Comparison of ENCODE assay signal across 11 mouse cellular contexts in the genomic region with DNA sequence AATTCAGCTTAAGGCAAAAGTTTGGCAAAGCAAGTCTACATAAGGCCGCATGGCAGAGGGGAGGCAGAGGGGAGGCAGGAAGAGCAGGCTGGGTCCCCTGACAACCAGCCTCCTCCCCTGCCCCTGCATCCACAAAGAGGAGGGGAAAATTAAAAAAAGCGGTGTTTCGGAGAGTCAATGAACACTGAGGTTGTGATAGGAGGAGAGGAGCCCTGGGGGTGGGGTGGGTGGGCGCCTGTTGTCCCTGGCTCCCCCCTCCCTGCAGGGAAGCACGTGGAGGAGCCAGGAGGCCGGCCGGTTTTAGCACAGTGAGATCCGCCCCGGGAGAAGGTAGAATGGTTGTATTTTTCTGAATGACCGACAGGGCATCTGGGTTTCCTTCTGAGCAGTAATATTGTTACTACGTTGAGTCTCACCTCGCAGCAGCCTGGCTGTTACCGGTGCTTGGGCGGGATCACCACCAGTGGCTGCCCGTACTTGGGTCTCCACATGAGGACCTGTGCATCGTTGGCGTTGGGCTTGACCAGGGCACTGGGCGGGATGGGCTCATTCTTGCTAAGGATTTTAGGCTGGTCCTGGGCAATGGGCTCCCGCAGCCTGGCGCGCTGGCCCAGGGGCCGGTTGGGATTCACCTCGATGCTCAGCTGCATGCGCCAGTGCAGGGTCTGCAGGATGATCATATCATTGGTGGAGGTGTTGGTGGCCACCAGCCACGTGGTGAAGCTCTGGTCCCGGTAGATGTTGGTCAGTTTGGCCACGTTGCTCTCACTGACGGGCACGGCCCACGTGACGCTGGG. TPM values are rescaled to one million over a fixed set of nuclear protein-coding genes. Genes with fewer than 3 reads are reported as not detected.
DNase-seq lines count a peak whose midpoint lies in the region; ATAC-seq lines count a peak whose summit lies in the region.
"Had no signal": no experiment of that assay in that cellular context is flagged by ENCODE, and none has a peak within 500 bp of the region (broad histone marks: within the 10 kb centered on the region; RNA-seq: fewer than 3 reads in every experiment).

No protein-coding gene starts in this region.

- peak overlapping the region; percentile 54; the same call in 1 of the 2 replicates for H3K27ac ChIP-seq in heart, embryonic 11.5 days (ENCODE audit: low read depth, low read length)
- no peak overlapping the region for H3K27ac ChIP-seq in liver, embryonic 11.5 days (ENCODE audit: low read depth, low read length)
- no peak overlapping the region for H3K27ac ChIP-seq in limb, embryonic 11.5 days (replicated peaks; ENCODE audit: low read depth, low read length)
- H3K27ac ChIP-seq in midbrain, embryonic 14.5 days (replicated peaks; ENCODE audit: low read depth, low read length) = no peak overlapping the region
- H3K27ac ChIP-seq: intestine, embryonic 15.5 days; liver, embryonic 13.5 days had no signal

- H3K4me2 ChIP-seq in heart, embryonic 11.5 days = peak overlapping the region; percentile 6; the same call in 1 of the 2 replicates
- H3K4me2 ChIP-seq in liver, embryonic 11.5 days = no peak overlapping the region; the same call in 1 of the 2 replicates
- H3K4me2 ChIP-seq in limb, embryonic 11.5 days (ENCODE audit: low read depth, severe bottlenecking) = 0 out of 2 replicates have a peak overlapping the region, but pooled peaks have one; percentile 4
- H3K4me2 ChIP-seq in midbrain, embryonic 14.5 days (ENCODE audit: low read length) = no peak overlapping the region
- H3K4me2 ChIP-seq: intestine, embryonic 15.5 days; liver, embryonic 13.5 days had no signal

- H3K4me3 ChIP-seq in heart, embryonic 11.5 days (ENCODE audit: low read depth, low read length) = no peak overlapping the region
- no peak overlapping the region for H3K4me3 ChIP-seq in liver, embryonic 11.5 days (ENCODE audit: low read depth, low read length)
- no peak overlapping the region for H3K4me3 ChIP-seq in limb, embryonic 11.5 days (ENCODE audit: low read depth, low read length)
- no peak overlapping the region for H3K4me3 ChIP-seq in midbrain, embryonic 14.5 days (replicated peaks; ENCODE audit: low read depth, low read length)
- H3K4me3 ChIP-seq: intestine, embryonic 15.5 days; liver, embryonic 13.5 days had no signal

- no peak for DNase-seq in heart, adult 9 months (ENCODE audit: low spot score in 2 of 2)
- DNase-seq in liver, embryonic 11.5 days (ENCODE audit: low spot score) = no peak
- no peak for DNase-seq in liver
- DNase-seq in T-cell, adult 2 months (ENCODE audit: low spot score) = peak; percentile 68
- peak; percentile 39 for DNase-seq in limb, embryonic 11.5 days (ENCODE audit: low spot score)
- DNase-seq in right cerebral cortex, postnatal 4 days = no peak
- DNase-seq in midbrain, embryonic 14.5 days = no peak
- DNase-seq: cerebellum, postnatal 10 days; liver, embryonic 13.5 days had no signal

- no peaks in the 10 kb centered on the region for H3K9me3 ChIP-seq in heart, embryonic 11.5 days (replicated peaks; ENCODE audit: control insufficient read depth, low read length)
- H3K9me3 ChIP-seq in liver, embryonic 11.5 days (ENCODE audit: control insufficient read depth, low read length) = no peaks in the 10 kb centered on the region
- no peaks in the 10 kb centered on the region for H3K9me3 ChIP-seq in limb, embryonic 11.5 days (ENCODE audit: control insufficient read depth, low read length)
- no peaks in the 10 kb centered on the region for H3K9me3 ChIP-seq in midbrain, embryonic 14.5 days (ENCODE audit: control insufficient read depth, low read length)
- H3K9me3 ChIP-seq: intestine, embryonic 15.5 days; liver, embryonic 13.5 days had no signal

- WGBS in heart, embryonic 11.5 days (ENCODE audit: insufficient replicate concordance) = 56% methylated on average over 31 of the region's 31 CpGs
- 69% methylated on average over 31 of the region's 31 CpGs for WGBS in liver, embryonic 11.5 days
- 55% methylated on average over 31 of the region's 31 CpGs for WGBS in limb, embryonic 11.5 days
- WGBS in midbrain, embryonic 14.5 days = 57% methylated on average over 31 of the region's 31 CpGs

- no peaks in the 10 kb centered on the region for H3K27me3 ChIP-seq in heart, embryonic 11.5 days (ENCODE audit: control insufficient read depth, insufficient read depth, low read length)
- no peaks in the 10 kb centered on the region for H3K27me3 ChIP-seq in liver, embryonic 11.5 days (replicated peaks; ENCODE audit: control insufficient read depth, insufficient read depth, low read length)
- no peaks in the 10 kb centered on the region for H3K27me3 ChIP-seq in limb, embryonic 11.5 days (ENCODE audit: control insufficient read depth, insufficient read depth, low read length)
- no peaks in the 10 kb centered on the region for H3K27me3 ChIP-seq in midbrain, embryonic 14.5 days (ENCODE audit: control insufficient read depth, insufficient read depth, low read length)
- H3K27me3 ChIP-seq: intestine, embryonic 15.5 days; liver, embryonic 13.5 days had no signal

- peaks cover 46% of the 10 kb centered on the region for H3K4me1 ChIP-seq in heart, embryonic 11.5 days (ENCODE audit: control insufficient read depth, insufficient read depth, low read length)
- H3K4me1 ChIP-seq in liver, embryonic 11.5 days (replicated peaks; ENCODE audit: control insufficient read depth, insufficient read depth, low read length) = peaks cover 15% of the 10 kb centered on the region
- H3K4me1 ChIP-seq in limb, embryonic 11.5 days (ENCODE audit: control insufficient read depth, insufficient read depth, low read length) = 0 out of 2 replicates have a peak, but pooled peaks cover 4% of the 10 kb centered on the region
- H3K4me1 ChIP-seq in midbrain, embryonic 14.5 days (ENCODE audit: control insufficient read depth, insufficient read depth, low read length) = no peaks in the 10 kb centered on the region
- H3K4me1 ChIP-seq: intestine, embryonic 15.5 days had no signal

- H3K9ac ChIP-seq in heart, embryonic 11.5 days (ENCODE audit: low read depth, low read length) = no peak overlapping the region; the same call in 1 of the 2 replicates
- 0 out of 2 replicates have a peak overlapping the region, but pooled peaks have one; percentile 12 for H3K9ac ChIP-seq in liver, embryonic 11.5 days (ENCODE audit: low read depth, low read length)
- no peak overlapping the region for H3K9ac ChIP-seq in limb, embryonic 11.5 days (ENCODE audit: low read length)
- no peak overlapping the region for H3K9ac ChIP-seq in midbrain, embryonic 14.5 days (replicated peaks; ENCODE audit: low read length)
- H3K9ac ChIP-seq: intestine, embryonic 15.5 days; liver, embryonic 13.5 days had no signal

- peaks cover 12% of the 10 kb centered on the region for H3K36me3 ChIP-seq in heart, embryonic 11.5 days (ENCODE audit: control insufficient read depth, insufficient read depth, low read length)
- H3K36me3 ChIP-seq in liver, embryonic 11.5 days (ENCODE audit: control insufficient read depth, insufficient read depth, low read length) = peaks cover 19% of the 10 kb centered on the region; the same call in 1 of the 2 replicates
- no peaks in the 10 kb centered on the region for H3K36me3 ChIP-seq in limb, embryonic 11.5 days (ENCODE audit: control insufficient read depth, insufficient read depth, low read length)
- no peaks in the 10 kb centered on the region for H3K36me3 ChIP-seq in midbrain, embryonic 14.5 days (ENCODE audit: control insufficient read depth, insufficient read depth, low read length)
- H3K36me3 ChIP-seq: intestine, embryonic 15.5 days had no signal

- ATAC-seq in heart, embryonic 11.5 days (replicated peaks; ENCODE audit: insufficient number of reproducible peaks, low FRiP score, low TSS enrichment) = no peak
- ATAC-seq in liver, embryonic 11.5 days (replicated peaks; ENCODE audit: low FRiP score) = no peak
- ATAC-seq in limb, embryonic 11.5 days (ENCODE audit: insufficient number of reproducible peaks, low FRiP score, low TSS enrichment, low read depth) = no peak
- no peak for ATAC-seq in midbrain, embryonic 14.5 days (ENCODE audit: low FRiP score, low TSS enrichment)
- ATAC-seq: intestine, embryonic 15.5 days had no signal

RNA-seq across cellular contexts. Expression of gene Fam78a, which starts 15.6 kb away (rescaled TPM):
- polyA plus RNA-seq in heart, embryonic 11.5 days (2014; fragmentation: Nextera tagmentation; extraction: Ambion mirVana) = 43.1 and 43.7 TPM in 2 replicates
- 19.2 and 19.8 TPM in 2 replicates for polyA plus RNA-seq in liver, embryonic 11.5 days (2014; fragmentation: Nextera tagmentation; extraction: Ambion mirVana)
- polyA plus RNA-seq in limb, embryonic 11.5 days (2014; fragmentation: Nextera tagmentation; extraction: Ambion mirVana) = 1.9 and 2.1 TPM in 2 replicates
- polyA plus RNA-seq in midbrain, embryonic 14.5 days (2014; fragmentation: Nextera tagmentation; extraction: Ambion mirVana) = 0.50 and 0.59 TPM in 2 replicates

RNA-seq across cellular contexts. Expression of gene Plpp7, which starts 26.3 kb away (rescaled TPM):
- polyA plus RNA-seq in heart, embryonic 11.5 days (2014; fragmentation: Nextera tagmentation; extraction: Ambion mirVana) = 10.0 and 11.7 TPM in 2 replicates
- polyA plus RNA-seq in liver, embryonic 11.5 days (2014; fragmentation: Nextera tagmentation; extraction: Ambion mirVana) = 5.3 TPM in 2 replicates
- 2.7 and 3.8 TPM in 2 replicates for polyA plus RNA-seq in limb, embryonic 11.5 days (2014; fragmentation: Nextera tagmentation; extraction: Ambion mirVana)
- polyA plus RNA-seq in midbrain, embryonic 14.5 days (2014; fragmentation: Nextera tagmentation; extraction: Ambion mirVana) = 21.6 and 24.4 TPM in 2 replicates

Comparison
In these comparisons a context has a peak if more than half of its experiments do, and no peak if none do; other contexts are left out.
1. H3K4me2 ChIP-seq: peak in heart, embryonic 11.5 days (single experiment) and limb, embryonic 11.5 days (single experiment); none in liver, embryonic 11.5 days (single experiment) and midbrain, embryonic 14.5 days (single experiment).
2. DNase-seq: peak in T-cell, adult 2 months (single experiment) and limb, embryonic 11.5 days (single experiment); none in heart, adult 9 months (0 of 2), liver, embryonic 11.5 days (single experiment), liver (single experiment), right cerebral cortex, postnatal 4 days (single experiment) and midbrain, embryonic 14.5 days (single experiment).